Mouse (Mus musculus): ENCODE results near the gene Ccnt1.

The Ccnt1 gene

GRCm38 (mm10) chr15:98570873-98571538 lies at the start of gene Ccnt1, which contains the start of gene 4930415O20Rik:
Ccnt1 (minus strand) TSS chr15:98570923.
4930415O20Rik (plus strand) TSS chr15:98571004.
- DNase-seq (ENCODE audit: low read depth, low spot score): no peak

- DNase-seq (ENCODE audit: low read depth, low spot score): peak; percentile 67
Measured at GRCm38 (mm10) chr15:98617176-98617537, 46.4 kb upstream of the Ccnt1 start.

- no peak for DNase-seq (ENCODE audit: low read depth, low spot score)
Measured at GRCm38 (mm10) chr15:98616362-98617175, 45.8 kb upstream of the Ccnt1 start.

- DNase-seq (ENCODE audit: low read depth, low spot score): no peak
Measured at GRCm38 (mm10) chr15:98615751-98616150, 45.0 kb upstream of the Ccnt1 start.

GRCm38 (mm10) chr15:98614971-98615370 lies 44.2 kb upstream of the Ccnt1 start:
- no peak for DNase-seq (ENCODE audit: low read depth, low spot score)

GRCm38 (mm10) chr15:98614551-98614950 lies 43.8 kb upstream of the Ccnt1 start:
- DNase-seq (ENCODE audit: low read depth, low spot score): no peak

- no peak for DNase-seq (ENCODE audit: low read depth, low spot score)
Measured at GRCm38 (mm10) chr15:98612229-98612628, 41.5 kb upstream of the Ccnt1 start.

GRCm38 (mm10) chr15:98610131-98610633 lies 39.5 kb upstream of the Ccnt1 start:
- DNase-seq (ENCODE audit: low read depth, low spot score): no peak

GRCm38 (mm10) chr15:98609331-98610130 lies 38.8 kb upstream of the Ccnt1 start, which contains the start of gene Adcy6:
Adcy6 (minus strand) TSS chr15:98610076.
- no peak for DNase-seq (ENCODE audit: low read depth, low spot score)

GRCm38 (mm10) chr15:98608784-98609250 lies 38.1 kb upstream of the Ccnt1 start:
- DNase-seq (ENCODE audit: low read depth, low spot score): no peak

- DNase-seq (ENCODE audit: low read depth, low spot score): no peak
Measured at GRCm38 (mm10) chr15:98608058-98608783, 37.5 kb upstream of the Ccnt1 start.

- no peak for DNase-seq (ENCODE audit: low read depth, low spot score)
Measured at GRCm38 (mm10) chr15:98607557-98607956, 36.8 kb upstream of the Ccnt1 start.

- DNase-seq (ENCODE audit: low read depth, low spot score): no peak
Measured at GRCm38 (mm10) chr15:98606739-98607138, 36.0 kb upstream of the Ccnt1 start.

- DNase-seq (ENCODE audit: low read depth, low spot score): peak; percentile 77
Measured at GRCm38 (mm10) chr15:98606051-98606536, 35.4 kb upstream of the Ccnt1 start.

- no peak for DNase-seq (ENCODE audit: low read depth, low spot score)
Measured at GRCm38 (mm10) chr15:98604041-98604575, 33.4 kb upstream of the Ccnt1 start.

- DNase-seq (ENCODE audit: low read depth, low spot score): no peak
Measured at GRCm38 (mm10) chr15:98602921-98603458, 32.3 kb upstream of the Ccnt1 start.

- no peak for DNase-seq (ENCODE audit: low read depth, low spot score)
Measured at GRCm38 (mm10) chr15:98602191-98602881, 31.6 kb upstream of the Ccnt1 start.

GRCm38 (mm10) chr15:98601832-98602190 lies 31.1 kb upstream of the Ccnt1 start:
- DNase-seq (ENCODE audit: low read depth, low spot score): no peak

GRCm38 (mm10) chr15:98600036-98600709 lies 29.4 kb upstream of the Ccnt1 start:
- no peak for DNase-seq (ENCODE audit: low read depth, low spot score)
